Mouse (Mus musculus): Measurements from ENCODE around the gene Clstn2. TPM values are rescaled to one million over a fixed set of nuclear protein-coding genes. Genes with fewer than 3 reads are reported as not detected.

Clstn2 gene
- polyA plus RNA-seq, 1 experiment from 2014 or later = 0.05 TPM

DNA sequence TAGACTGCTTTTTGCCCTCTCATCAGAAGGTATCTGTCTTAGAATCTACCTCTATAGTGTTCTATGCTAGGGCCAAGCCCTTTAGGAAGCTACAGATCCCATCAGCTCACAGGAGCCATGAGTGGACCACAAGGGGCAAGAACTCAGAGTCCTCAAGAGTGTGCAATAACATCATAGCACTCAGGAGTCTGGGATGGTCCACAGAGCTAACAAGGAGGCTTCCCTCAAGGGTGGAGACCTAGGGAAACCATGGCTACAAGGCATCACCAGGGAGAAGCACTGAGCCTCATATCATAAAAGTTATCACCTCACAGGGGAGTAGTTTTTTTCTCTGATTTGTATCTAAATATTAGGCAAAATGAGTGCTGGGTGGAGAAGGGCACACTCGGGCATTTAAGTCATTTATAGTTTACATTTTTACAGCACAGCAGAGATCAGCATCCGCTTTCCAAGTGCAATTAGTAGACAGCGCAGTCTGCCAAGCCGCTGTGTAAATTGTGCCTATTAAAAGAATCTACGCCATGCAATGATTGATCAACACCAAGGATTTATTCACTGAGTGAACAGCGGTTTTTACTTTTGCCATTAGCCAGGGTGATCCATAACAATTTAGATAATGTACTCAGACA lies 82.5 kb downstream of the Clstn2 start:
- DNase-seq (ENCODE audit: low spot score) = no peak

DNA sequence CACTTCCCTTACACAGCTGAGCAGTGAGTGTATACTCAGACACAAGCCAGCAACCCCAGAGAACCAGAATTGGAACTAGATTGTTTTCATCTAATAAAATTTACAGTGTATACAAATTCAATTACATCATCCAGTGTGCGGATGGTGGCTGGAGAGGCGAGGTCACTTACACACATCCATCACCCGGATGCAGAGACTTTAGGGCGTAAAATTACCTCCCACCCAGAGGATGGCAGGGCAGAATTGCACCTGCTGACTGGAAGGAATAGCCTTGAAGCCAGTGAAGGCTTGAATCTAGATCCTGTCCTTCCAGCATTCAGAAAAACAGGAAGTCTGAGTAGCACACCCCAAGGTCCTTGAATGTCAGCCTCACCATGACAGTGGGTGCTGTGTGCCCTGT lies 113.7 kb downstream of the Clstn2 start:
- no peak for DNase-seq (ENCODE audit: low spot score)

DNA sequence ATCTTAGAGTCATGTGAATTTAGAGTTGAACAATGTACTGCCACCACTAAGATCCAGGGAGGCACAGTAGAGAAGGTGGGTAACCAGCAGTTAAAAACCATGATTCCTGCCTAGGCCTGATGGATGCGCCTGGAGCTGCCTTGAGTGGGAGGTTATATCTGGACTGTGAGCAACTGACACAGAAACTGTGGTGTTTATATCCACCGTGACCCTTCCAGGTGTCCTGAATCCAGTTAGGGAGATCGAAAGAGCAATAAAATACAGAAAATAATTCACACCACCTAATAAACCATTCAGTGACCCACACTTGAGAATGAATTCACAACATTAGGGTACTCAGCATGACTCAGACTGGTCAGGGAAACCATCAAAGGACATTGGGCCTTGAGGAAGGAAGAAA lies 141.6 kb downstream of the Clstn2 start:
- DNase-seq (ENCODE audit: low spot score) = no peak

DNA sequence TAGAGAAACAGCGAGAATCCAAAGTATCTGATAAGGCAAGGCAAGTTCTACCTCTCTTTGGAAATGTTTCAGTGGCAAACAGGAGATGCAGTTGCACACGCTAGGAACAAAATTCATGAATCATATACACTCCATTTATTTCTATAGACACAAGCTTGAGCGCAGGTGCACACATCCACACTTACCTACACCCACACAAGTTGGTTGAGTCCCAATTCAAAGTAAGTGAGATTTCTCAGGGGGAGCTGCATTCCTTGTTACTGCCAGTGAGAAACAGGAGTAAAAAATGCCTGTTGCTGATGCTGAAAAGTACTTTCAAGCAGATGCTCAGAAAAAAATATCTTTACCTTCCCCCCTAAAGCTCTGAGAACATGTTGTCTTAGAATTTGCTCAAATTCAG lies 149.6 kb downstream of the Clstn2 start:
- DNase-seq (ENCODE audit: low spot score) = no peak

DNA sequence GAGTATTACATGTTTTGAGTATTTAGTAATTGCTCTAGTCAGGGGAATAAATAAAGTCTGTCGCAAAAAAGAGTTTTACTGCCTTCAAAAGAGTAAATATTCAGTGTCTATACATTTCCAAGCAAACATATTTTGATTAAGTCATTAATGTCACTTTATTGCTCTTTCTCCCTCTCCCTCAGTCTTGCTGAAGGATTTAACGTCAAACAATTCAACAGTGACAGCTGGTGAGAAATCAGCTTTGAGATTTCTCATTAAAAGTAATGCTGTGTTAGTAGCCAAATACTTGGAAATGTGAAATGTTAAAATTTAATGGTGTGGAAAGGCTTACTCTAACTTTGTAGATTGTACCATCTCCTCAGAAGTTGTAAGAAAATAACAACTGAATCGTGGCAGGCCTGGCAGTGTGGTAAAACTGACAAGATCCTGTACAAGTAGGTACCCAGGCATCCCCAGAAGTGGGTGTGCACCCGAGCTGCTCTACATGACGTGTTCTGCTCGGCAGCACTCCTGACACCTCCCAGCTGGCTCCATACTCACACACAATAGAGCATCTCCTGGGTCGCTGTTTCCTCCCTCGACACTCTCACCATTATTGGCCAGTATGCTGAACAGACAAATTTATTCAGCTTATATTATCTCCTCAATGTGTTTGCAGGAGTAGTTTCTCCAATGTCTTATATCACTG lies 165.8 kb downstream of the Clstn2 start:
- DNase-seq (ENCODE audit: low spot score) = no peak

DNA sequence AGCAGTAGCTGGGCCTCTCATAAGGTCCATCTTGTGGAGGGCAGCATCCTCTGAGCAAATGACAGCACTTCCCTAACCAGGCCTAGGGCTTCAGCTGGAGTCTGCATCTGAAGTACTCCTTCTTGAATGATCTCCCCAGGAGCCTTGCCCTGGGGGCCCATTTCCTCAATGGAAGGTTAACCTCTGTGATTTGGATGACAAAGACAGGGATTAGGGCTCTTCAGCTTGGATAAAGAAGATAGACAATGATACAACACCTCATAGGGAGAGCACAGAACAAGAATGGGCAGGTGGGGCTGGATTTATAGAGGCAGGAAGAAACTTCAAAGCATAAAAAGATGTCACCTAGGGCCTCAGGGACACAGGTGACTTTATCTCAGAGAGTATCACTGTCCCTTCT lies 180.1 kb downstream of the Clstn2 start:
- DNase-seq (ENCODE audit: low spot score) = no peak

DNA sequence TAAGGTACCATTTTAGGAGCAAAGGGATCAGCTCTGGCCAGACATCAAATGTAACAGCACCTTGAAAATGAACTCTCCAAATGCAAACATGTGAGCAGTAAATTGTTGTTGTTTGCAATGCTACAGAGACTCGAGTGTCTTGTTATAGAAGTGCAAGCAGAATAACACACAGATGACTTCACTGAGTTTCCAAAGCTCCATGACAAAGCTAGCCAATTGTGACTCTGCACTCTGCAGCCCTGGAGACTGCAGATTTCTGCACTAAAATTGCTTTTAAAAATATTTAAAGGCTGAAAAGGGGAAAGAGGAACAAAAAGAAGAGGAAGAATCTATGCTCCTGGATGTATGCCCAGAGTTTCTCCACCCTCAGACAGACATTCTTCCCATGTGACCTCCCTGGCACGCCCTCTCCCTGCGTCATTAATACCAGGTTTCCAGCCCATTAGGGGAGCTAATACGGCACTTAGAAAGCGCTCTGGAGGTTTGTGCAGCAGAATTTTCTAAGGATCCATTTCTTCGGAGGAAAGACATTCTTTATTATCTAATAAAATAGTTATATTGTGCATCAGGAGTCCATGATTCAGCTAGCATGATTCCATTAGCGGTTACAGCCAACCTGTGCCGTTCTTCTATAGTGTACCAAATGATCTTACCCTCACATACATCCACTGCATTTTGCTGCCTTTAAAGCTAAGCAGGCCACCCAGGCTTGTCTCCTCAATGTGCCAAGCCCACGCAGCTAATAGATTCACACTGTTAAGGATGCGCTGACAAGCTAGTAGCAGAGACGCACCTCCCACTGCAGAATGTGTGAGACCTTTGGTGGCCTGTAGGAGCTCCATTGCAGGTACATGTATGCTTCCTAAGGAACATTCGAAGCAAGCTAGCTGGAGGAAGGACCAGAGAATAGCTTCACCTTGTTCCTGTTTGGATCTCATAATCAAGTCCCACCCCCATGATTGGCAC lies 184.8 kb downstream of the Clstn2 start:
- no peak for DNase-seq (ENCODE audit: low spot score)

DNA sequence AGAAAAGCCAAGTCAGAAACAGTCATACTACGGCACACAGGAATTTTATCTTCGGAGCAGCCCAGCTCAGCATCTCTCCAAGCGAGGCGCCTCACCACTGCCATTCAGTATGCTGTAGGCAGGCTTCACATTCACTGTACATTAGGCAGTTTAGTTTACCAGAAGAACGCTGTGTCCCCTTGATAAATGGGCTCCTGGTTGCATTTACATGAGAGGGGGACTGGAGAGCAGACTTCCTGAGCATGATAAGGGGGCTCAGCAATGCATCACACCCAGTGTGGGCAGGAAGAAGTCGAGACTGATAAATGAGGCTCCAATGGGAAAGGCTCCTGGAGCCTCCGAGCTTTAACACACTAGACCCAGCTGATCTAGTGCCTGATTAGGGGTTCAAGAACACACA lies 190.9 kb downstream of the Clstn2 start:
- no peak for DNase-seq (ENCODE audit: low spot score)

DNA sequence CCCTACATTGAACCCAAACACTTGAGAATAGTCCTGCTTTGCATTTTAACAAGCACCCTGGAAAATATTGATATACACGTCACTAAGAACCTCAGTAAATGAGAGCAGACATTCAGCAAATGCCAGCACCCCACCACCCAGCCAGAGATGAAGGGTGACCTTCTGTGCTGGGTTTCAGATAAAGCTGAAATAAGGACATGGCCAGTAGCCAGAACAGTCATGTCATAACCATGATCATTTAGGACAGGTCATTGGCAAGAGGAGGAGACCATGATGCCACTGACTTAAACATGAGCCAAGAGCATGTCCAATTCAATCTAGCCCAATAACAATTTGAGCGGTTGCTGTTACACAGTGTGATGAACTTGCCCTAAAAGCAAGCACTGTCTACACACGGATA lies 201.8 kb downstream of the Clstn2 start:
- DNase-seq (ENCODE audit: low spot score) = no peak

DNA sequence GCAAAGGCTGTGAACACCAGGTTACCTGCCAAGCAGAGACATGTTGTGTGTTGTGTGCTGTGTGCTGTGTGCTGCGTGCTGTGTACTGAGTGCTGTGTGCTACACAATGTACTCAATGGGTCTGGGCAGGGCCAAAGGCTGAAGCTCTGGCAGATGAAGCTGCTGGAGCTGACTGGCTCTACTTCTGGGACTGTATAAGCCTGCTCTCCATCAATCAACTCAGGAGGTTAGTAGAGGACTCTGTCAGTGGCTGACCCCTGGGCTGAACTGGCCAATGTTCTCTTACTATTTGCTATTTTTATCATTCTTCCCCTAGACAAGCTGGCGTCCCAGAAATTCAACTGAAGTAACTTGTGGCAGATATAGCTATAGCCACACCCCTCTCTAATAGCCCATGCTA lies 203.1 kb downstream of the Clstn2 start:
- DNase-seq (ENCODE audit: low spot score) = no peak

DNA sequence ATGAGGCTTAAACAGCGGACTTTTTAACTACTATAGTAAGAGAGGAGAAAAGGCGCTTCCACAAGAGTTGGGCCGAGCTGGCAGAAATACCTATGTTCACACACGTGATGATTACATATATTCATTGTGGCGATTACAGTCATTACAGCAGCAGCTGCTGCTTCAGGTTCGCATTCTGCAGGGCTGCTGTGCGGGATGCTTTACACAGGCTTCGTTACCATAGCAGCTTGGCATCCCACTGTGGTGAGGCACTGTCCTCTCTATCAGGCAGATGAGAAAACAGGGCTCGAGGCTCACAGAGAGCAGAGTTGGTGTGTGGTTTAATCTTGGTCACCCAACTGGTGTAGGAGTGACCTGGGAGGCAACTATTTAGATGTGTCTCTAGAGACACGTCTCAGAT lies 205.3 kb downstream of the Clstn2 start:
- no peak for DNase-seq (ENCODE audit: low spot score)

DNA sequence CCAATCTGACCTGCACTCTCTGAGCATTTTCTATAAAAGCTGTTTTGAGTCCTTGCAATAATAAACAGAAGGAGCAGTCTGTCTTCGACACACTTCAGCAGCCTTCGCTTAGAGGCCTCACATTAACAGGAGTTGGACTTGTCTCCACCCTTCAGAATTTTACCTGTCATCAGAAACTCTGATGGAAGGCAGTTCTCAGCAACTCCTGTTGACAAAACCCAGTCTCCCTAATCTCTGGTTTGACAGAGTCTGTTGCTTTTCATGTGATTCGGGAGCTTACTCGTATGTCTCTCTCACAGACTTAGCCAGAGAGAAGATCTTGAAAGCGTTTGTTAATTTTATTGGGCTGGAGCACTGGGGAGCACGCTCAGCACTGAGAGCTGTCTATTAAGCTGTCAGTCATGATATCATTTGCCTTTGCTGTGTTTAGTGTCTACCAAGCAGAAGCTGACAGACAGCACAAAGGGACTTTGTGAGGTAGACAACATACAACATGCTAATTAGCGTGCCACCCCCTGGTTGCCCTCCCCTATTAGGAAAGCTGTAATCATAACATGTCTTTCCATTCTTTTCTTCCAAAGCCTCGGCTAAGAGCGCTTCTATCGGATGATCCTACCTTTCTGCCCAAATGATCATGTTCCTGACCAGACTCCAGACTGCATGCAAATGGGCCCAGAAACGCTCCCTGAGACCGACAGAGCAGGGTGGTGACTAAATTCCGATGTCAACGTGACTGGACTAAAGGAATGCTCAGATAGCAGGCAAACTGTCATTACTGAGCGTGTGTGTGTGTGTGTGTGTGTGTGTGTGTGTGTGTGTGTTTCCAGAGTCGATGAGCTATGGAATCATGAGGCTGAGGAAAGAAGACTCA lies 206.7 kb downstream of the Clstn2 start:
- no peak for DNase-seq (ENCODE audit: low spot score)

DNA sequence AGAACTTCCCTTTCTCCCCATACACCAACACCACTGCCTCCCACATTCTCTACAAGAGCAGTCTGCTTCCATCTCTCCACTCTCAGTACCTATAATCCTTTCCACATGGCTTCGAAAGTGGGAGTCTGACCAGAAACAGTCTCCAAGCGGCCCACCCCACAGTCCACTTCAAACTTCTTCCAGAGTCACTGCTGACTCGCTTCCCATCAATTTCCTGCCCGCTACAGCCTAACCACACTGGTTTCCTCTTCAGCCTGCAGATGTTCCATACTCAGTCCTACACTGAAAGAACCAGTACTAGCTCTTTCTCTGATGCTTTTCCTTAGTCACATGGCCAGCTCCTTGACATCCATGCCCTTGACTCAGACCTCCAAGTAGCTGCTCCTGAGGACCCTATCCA lies 215.9 kb downstream of the Clstn2 start:
- no peak for DNase-seq (ENCODE audit: low spot score)

DNA sequence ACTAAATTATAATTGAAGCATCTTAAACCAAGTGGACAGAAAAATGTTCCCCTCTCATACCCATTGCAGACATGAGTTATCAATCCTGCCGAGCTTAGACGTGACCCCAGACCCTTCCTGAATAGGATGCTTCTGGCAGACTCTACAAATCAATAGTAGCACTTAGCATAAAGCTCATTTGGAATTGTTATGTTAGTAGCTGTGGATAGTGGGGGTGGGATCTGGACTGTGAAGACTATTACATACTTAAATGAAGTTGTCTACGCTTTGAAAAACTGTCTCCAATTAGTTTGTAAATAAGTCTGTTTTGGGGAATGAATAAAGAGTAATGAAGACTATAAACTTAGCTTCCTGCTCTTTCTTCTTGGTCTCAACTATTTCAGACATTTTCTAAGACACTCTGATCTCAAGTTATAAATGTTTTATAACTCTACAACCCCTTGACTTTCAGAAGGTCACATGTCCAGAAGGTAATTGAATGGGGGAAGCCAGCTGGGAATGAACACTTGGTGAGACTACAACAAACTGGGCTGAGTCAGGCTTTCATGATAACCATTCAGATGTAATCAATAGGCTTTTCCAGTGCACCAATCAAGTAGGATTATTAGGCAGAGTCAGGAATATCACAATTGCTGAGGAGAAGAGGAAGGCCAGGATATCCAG lies 216.7 kb downstream of the Clstn2 start:
- DNase-seq (ENCODE audit: low spot score) = no peak

DNA sequence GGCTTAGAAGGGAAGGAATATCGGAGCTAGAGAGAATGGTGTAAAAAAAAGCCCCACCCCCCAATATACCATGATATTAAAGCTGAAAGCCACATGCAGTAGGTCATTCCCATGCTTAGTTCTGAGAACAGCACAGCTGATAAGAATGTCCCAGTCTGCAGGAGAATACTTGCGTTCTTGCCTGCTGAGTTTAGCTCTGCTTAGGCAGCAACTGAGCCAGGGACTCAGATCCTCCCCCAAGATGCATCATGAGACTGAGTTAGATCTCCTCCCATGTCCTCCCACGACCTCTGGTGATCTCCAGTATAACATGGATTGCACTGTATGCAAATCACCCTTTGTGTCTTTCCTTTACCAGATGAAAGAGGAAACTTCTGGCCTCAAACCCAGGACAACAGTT lies 219.8 kb downstream of the Clstn2 start:
- DNase-seq (ENCODE audit: low spot score) = no peak

DNA sequence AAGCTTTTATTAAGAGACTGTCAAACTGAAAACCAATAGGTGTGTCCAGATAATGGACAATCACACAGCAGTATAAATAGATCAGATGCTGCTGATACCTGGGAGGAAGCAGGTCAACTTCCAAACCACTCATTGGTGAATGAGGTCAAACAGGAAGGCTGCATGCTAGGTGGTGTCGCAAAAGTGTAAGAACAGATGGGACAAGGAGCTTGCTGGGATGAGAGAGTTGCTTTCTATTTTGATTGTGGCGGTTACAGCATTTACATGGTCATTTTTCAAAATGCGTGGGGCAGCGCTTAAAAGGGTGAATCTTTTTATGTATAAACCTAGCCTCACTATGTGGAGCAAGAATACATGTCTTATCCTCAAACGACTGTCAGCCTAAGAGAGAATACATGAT lies 225.9 kb downstream of the Clstn2 start:
- DNase-seq (ENCODE audit: low spot score) = no peak

DNA sequence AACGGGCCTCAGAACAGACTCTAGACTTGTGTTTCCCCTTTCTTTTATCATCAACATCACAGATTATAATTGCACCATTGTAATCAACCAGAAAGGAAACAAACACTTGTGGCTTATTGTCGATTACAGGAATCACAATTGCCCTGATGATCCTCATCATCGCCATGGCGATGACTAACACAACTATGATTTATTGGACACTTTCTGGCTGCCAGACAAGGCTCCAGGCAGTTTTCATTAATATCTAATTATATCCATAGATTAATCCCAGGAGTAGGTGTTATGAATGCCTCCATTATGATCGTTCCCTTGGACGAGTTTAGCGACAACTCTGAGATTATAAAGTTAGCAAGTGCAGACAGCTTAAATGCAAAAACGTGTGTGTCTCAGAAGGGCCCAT lies 239.3 kb downstream of the Clstn2 start:
- DNase-seq (ENCODE audit: low spot score) = no peak

DNA sequence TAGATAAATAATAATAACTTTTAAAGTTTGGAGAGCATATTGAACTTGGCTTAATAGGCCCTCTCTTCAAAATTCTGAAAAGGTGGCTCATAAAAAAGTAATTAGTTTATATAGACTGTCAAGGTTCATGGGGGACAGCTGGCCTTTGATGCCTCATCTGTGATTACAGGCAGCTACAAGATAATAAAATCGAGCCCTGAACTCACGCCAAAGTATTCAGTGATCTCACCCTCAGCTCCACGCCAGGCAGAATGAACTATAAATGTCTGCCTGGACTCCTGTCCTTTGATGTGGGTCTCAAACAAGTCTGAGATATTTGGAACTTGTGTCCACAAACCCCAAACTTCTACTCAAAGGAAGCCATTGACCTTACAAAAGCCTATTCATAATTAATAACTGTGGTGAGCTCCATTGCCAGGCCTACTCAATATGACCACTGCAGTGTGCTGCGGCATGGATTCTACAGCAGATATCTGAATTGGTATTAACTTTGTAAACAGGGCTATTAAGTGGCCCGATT lies 244.8 kb downstream of the Clstn2 start:
- DNase-seq (ENCODE audit: low spot score) = no peak

DNA sequence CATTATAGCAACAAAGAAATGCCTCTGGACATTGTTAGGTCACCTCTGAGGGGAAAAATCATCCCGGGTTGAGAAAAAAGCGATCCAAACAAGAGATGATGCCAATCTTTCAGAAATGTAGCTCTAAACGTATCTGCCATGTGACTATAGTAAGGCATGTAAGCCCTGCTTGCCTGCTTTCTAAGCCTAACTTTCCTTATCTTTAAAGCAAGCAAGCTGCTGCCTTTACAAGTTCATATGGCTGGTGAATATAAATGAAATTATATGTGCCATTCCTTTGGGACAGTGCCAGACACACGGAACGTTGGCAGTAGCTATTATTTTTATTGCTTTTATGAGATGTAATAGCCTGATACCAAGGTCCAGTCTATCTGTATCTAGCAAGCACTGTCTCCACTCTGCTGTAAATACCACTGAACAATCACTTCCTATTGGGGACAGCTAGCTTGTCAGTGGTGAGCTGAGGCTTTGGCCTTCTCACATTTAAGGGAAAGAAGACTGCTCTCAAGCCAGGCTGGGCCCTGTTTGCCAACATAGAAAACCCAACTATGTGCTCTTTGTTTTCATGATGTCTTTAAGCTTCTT lies 252.9 kb downstream of the Clstn2 start:
- DNase-seq (ENCODE audit: low spot score) = no peak

DNA sequence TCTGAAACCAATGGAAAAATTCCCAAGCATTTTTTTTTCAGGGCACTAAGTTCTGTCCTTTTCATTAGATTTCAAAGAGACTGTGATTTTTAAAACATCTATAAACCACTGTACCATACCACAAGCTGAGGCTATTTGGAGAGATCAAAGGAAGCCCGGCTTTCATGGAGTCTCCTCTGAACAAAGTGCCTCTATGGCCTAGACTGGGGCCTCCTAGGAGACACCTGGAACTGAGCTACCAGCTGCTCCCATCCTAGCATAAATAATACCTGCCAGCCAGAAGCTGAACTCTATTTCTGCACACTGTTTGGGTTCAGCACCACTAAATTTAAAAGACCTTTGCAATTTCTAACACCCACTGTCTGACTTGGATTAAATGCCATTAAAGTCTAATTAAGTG lies 257.2 kb downstream of the Clstn2 start:
- no peak for DNase-seq (ENCODE audit: low spot score)
